Mouse (Mus musculus): ENCODE measurements around the gene Frmpd4. TPM values are rescaled to one million over a fixed set of nuclear protein-coding genes. Genes with fewer than 3 reads are reported as not detected.

Gene Frmpd4
- polyA plus RNA-seq, 1 experiment from 2014 or later, result 0.05 TPM

DNA sequence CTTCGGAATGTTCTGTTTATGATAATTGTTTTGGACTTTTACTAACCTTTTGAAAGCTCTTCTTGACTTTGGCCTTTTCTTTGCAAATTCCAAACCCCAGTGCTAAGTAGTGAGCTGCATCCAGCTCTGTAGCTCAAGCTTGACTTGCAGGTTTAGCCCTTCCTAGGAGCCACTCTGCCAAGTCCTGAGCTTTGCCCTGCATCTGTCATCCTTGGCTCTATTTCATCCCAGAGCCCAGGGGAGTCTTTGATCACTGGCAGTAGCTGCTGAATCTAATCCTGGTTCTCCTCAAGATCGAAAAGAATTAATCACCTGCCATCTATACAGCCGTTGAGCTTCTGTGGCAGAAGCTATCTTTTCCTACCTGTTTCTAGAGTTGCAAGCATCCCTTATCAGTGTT is 251.9 kb downstream of the Frmpd4 start:
- H3K27ac ChIP-seq, result no peak overlapping the region
- 79% methylated on average over 3 of the region's 3 CpGs for WGBS
- H3K27me3 ChIP-seq (ENCODE audit: low read depth, poor library complexity, severe bottlenecking), result peaks cover 88% of the 10 kb centered on the region
- DNase-seq (ENCODE audit: low spot score), result no peak
- no peaks in the 10 kb centered on the region for H3K4me1 ChIP-seq
- H3K4me3 ChIP-seq, result no peak overlapping the region
- H3K36me3 ChIP-seq, result no peaks in the 10 kb centered on the region
- H3K9me3 ChIP-seq (replicated peaks), result no peaks in the 10 kb centered on the region

DNA sequence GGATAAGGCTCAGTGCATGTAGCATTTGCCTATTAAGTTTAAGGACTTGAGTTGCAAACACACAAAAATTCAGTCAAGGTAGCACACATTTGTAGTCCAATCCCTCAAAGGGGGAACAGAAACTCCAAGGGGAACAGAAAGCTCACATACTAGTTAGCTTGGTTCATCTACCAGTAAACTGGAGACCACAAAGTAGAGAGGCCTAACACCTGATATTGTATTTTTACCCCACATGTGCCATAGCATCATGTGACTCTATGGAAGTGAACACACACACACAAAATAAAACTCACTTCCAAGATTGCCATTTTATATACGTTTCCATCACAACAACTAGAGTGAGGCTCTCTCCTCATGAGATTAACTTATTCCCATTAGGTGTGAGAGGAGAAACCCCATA is 264.9 kb downstream of the Frmpd4 start:
- Histone ChIP-seq H3K9me3 (replicated peaks) (no peaks in the 10 kb centered on the region), H3K27me3 (ENCODE audit: low read depth, poor library complexity, severe bottlenecking) (peaks cover 93% of the 10 kb centered on the region), H3K4me3 (no peak overlapping the region), H3K36me3 (no peaks in the 10 kb centered on the region), H3K27ac (no peak overlapping the region), H3K4me1 (no peaks in the 10 kb centered on the region)
- 89% methylated on average over 1 of the region's 1 CpGs for WGBS
- no peak for DNase-seq (ENCODE audit: low spot score)

- 9% methylated on average over 1 of the region's 1 CpGs for WGBS
- H3K27me3 ChIP-seq (ENCODE audit: low read depth, poor library complexity, severe bottlenecking), result peaks cover 93% of the 10 kb centered on the region
- no peak for DNase-seq (ENCODE audit: low spot score)
Observed at GRCm38 (mm10) chrX:168310143-168310542, 266.9 kb downstream of the Frmpd4 start.

GRCm38 (mm10) chrX:168292506-168292905 is 284.5 kb downstream of the Frmpd4 start:
- Histone ChIP-seq H3K27me3 (ENCODE audit: low read depth, poor library complexity, severe bottlenecking) (peaks cover 94% of the 10 kb centered on the region), H3K4me1 (no peaks in the 10 kb centered on the region), H3K36me3 (no peaks in the 10 kb centered on the region), H3K4me3 (no peak overlapping the region), H3K9me3 (replicated peaks) (no peaks in the 10 kb centered on the region), H3K27ac (no peak overlapping the region)
- 94% methylated on average over 3 of the region's 3 CpGs for WGBS
- no peak for DNase-seq (ENCODE audit: low spot score)

More at GRCm38 (mm10) chrX:168310143-168310542, 266.9 kb downstream of the Frmpd4 start:
- no peak overlapping the region for H3K27ac ChIP-seq
- no peak overlapping the region for H3K4me3 ChIP-seq
- H3K9me3 ChIP-seq (replicated peaks), result no peaks in the 10 kb centered on the region
- H3K36me3 ChIP-seq, result no peaks in the 10 kb centered on the region
- H3K4me1 ChIP-seq, result no peaks in the 10 kb centered on the region

DNA sequence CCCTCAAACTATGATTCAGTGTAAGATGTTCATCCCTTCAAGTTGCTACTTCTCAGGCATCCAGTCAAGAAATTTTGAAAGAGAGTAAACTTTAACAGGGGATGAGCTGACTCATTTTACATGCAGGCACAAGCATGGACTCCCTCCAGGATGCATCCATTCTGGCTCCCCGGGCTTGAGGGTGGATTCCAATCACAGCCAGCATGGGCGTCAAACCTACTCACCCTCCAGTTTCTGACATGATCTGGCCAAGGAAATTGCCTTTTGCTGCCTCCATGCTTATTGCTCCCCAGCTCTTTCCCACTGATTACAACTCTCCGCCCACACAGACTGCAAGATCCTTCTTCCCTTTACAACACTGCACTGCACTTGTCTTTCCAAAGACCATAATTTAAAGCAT is 370.0 kb downstream of the Frmpd4 start:
- H3K27ac ChIP-seq, result no peak overlapping the region
- H3K36me3 ChIP-seq, result no peaks in the 10 kb centered on the region
- H3K4me3 ChIP-seq, result no peak overlapping the region
- 80% methylated on average over 3 of the region's 3 CpGs for WGBS
- no peak for DNase-seq (ENCODE audit: low spot score)
- H3K4me1 ChIP-seq, result no peaks in the 10 kb centered on the region
- H3K9me3 ChIP-seq (replicated peaks), result no peaks in the 10 kb centered on the region
- peaks cover 93% of the 10 kb centered on the region for H3K27me3 ChIP-seq (ENCODE audit: low read depth, poor library complexity, severe bottlenecking)

DNA sequence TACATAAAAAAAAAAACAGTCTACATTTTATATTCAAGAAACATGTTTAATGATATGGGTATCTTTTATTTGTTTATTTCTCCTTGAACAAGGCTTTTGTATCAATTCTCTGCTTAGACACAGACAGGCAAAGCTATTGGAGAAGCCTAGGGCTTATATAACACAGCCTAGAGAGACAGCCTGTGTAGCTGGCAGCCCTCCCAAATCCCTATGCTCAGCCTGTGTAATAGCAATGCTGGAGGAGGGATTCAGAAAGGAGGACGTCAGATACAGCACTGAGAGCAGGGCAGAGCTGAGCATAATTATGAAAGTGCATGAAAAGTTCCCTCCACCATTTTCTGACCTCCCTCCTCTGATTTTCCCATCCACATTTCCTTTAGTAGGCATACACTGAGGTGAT is 385.1 kb downstream of the Frmpd4 start:
- no peak overlapping the region for H3K27ac ChIP-seq
- H3K4me1 ChIP-seq, result no peaks in the 10 kb centered on the region
- DNase-seq (ENCODE audit: low spot score), result no peak
- 62% methylated on average over 1 of the region's 1 CpGs for WGBS
- no peaks in the 10 kb centered on the region for H3K36me3 ChIP-seq
- no peak overlapping the region for H3K4me3 ChIP-seq
- no peaks in the 10 kb centered on the region for H3K9me3 ChIP-seq (replicated peaks)
- H3K27me3 ChIP-seq (ENCODE audit: low read depth, poor library complexity, severe bottlenecking), result peaks cover 75% of the 10 kb centered on the region

DNA sequence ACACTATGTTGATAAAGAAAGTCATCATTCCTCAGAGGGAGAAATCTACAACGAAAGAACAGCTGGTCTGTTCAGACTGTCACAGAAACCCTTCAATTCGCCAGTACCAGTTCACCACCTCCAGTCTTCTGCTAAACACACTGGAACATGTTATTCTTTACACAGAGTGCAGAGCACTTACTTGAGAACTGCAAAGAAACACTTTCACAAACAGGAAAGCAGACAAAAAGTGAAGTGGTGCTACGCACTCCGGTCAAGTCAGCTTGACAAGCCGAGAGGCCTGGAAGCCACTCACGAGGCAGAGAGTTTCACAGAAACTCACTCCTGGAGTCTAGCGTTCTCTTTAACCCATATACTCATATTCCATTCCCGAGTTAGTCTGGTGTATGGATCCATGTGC is 387.5 kb downstream of the Frmpd4 start:
- H3K9me3 ChIP-seq (replicated peaks), result no peaks in the 10 kb centered on the region
- H3K36me3 ChIP-seq, result no peaks in the 10 kb centered on the region
- no peaks in the 10 kb centered on the region for H3K4me1 ChIP-seq
- no peak for DNase-seq (ENCODE audit: low spot score)
- peaks cover 82% of the 10 kb centered on the region for H3K27me3 ChIP-seq (ENCODE audit: low read depth, poor library complexity, severe bottlenecking)
- WGBS, result 86% methylated on average over 8 of the region's 8 CpGs
- no peak overlapping the region for H3K27ac ChIP-seq
- H3K4me3 ChIP-seq, result no peak overlapping the region

DNA sequence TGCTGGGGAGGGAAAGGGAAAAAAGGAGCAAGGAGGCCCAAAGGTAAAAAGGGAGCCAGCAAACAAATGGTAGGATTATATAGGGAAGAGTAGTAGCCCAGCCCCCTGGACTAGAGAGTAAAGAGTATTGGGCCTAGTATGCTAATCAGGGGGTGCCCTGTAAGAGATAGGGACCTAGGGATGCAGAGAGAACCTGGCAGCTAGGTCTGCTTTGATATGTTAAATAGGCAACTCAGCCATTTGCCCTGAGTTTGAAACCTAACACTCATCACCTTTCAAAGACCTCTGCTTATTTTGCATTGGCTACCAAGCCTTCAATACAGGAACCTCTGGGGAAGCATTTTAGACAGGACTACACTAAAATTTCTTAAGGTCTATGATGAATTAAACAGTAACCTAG is 414.0 kb downstream of the Frmpd4 start:
- no peak overlapping the region for H3K4me3 ChIP-seq
- H3K9me3 ChIP-seq (replicated peaks), result no peaks in the 10 kb centered on the region
- no peak overlapping the region for H3K27ac ChIP-seq
- peaks cover 96% of the 10 kb centered on the region for H3K27me3 ChIP-seq (ENCODE audit: low read depth, poor library complexity, severe bottlenecking)
- no peaks in the 10 kb centered on the region for H3K4me1 ChIP-seq
- DNase-seq (ENCODE audit: low spot score), result no peak
- H3K36me3 ChIP-seq, result no peaks in the 10 kb centered on the region

GRCm38 (mm10) chrX:168158866-168159265 is 418.2 kb downstream of the Frmpd4 start:
- WGBS, result 82% methylated on average over 3 of the region's 3 CpGs
- peaks cover 88% of the 10 kb centered on the region for H3K27me3 ChIP-seq (ENCODE audit: low read depth, poor library complexity, severe bottlenecking)

GRCm38 (mm10) chrX:168141051-168141450 is 436.0 kb downstream of the Frmpd4 start:
- H3K27me3 ChIP-seq (ENCODE audit: low read depth, poor library complexity, severe bottlenecking), result peaks cover 98% of the 10 kb centered on the region
- no peak for DNase-seq (ENCODE audit: low spot score)
- H3K4me3 ChIP-seq, result no peak overlapping the region
- H3K9me3 ChIP-seq (replicated peaks), result no peaks in the 10 kb centered on the region
- no peak overlapping the region for H3K27ac ChIP-seq
- no peaks in the 10 kb centered on the region for H3K4me1 ChIP-seq
- no peaks in the 10 kb centered on the region for H3K36me3 ChIP-seq

More at GRCm38 (mm10) chrX:168158866-168159265, 418.2 kb downstream of the Frmpd4 start:
- no peak overlapping the region for H3K4me3 ChIP-seq
- no peak for DNase-seq (ENCODE audit: low spot score)
- H3K27ac ChIP-seq, result no peak overlapping the region
- no peaks in the 10 kb centered on the region for H3K9me3 ChIP-seq (replicated peaks)
- no peaks in the 10 kb centered on the region for H3K36me3 ChIP-seq
- no peaks in the 10 kb centered on the region for H3K4me1 ChIP-seq

GRCm38 (mm10) chrX:168124043-168124442 is 453.0 kb downstream of the Frmpd4 start:
- no peak for DNase-seq (ENCODE audit: low spot score)
- Histone ChIP-seq H3K4me1 (no peaks in the 10 kb centered on the region), H3K36me3 (no peaks in the 10 kb centered on the region), H3K9me3 (replicated peaks) (no peaks in the 10 kb centered on the region), H3K27ac (no peak overlapping the region), H3K4me3 (peak overlapping the region; percentile 52), H3K27me3 (ENCODE audit: low read depth, poor library complexity, severe bottlenecking) (peaks cover 97% of the 10 kb centered on the region)
- 15% methylated on average over 8 of the region's 8 CpGs for WGBS

DNA sequence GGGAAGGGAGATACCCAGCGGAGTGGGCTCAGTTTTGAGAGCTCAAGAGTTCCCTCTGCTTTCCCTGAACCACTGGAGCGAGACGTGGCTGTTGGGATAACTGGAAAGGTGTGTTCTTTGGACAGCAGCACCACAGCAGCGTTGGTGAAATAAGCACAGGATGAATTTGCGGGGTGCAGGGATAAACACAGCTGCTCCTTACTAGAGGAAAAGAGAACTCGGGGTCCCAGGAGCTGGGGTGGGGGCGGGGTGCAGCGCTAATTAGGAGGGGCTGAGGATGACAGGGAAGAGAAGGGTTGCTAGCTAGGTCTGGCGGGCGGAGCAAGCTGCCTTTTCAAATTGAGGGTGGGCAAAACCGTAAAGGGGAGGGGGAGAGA is 453.5 kb downstream of the Frmpd4 start:
- Histone ChIP-seq H3K27ac (no peak overlapping the region), H3K9me3 (replicated peaks) (no peaks in the 10 kb centered on the region), H3K4me3 (peak overlapping the region; percentile 52), H3K4me1 (no peaks in the 10 kb centered on the region), H3K36me3 (no peaks in the 10 kb centered on the region), H3K27me3 (ENCODE audit: low read depth, poor library complexity, severe bottlenecking) (peaks cover 99% of the 10 kb centered on the region)
- WGBS, result 6% methylated on average over 11 of the region's 11 CpGs
- DNase-seq (ENCODE audit: low spot score), result peak; percentile 36

DNA sequence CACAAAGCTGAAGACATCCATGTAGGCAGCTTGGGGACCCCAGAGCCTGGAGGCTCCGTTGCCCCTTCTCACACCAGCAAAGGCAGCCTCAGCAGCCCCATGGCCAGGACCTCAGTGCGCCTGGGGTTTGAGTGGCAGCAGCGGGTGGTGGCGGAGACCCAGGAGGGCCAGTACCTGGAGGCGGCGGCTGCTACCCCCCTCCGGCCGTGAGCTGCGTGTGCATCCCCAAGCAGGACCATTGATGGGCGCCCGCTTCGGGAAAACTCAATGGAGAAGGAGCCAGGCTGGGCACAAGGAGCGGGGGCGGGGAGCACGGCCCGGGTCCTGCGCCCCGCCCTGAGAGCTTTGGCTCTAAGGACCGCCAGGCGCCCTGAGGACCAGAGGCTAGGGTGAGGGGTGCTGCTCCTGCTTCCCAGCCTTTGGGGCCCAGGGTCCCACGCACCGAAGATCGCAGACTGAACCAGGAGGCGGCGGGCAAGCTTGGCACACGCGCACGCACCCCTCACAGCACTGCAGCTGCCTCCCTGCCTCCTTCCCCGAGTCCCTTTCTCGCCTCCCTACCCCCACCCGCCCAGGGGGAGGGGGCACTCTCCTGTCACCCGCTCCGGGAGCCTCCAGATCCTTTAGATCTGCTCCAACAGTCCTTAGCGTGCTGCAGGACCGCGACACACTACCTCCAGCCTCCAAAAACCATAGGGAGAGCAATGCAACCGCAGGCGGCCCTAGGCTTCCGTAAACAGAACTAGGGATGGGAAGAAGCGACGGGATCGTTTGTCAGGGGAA is 454.0 kb downstream of the Frmpd4 start:
- peak; percentile 34 for DNase-seq (ENCODE audit: low spot score)
- Histone ChIP-seq H3K36me3 (no peaks in the 10 kb centered on the region), H3K27me3 (ENCODE audit: low read depth, poor library complexity, severe bottlenecking) (peaks cover 99% of the 10 kb centered on the region), H3K4me3 (peak overlapping the region; percentile 52), H3K9me3 (replicated peaks) (no peaks in the 10 kb centered on the region), H3K27ac (no peak overlapping the region), H3K4me1 (no peaks in the 10 kb centered on the region)
- WGBS, result 9% methylated on average over 28 of the region's 42 CpGs

- no peak overlapping the region for H3K4me3 ChIP-seq
- H3K9me3 ChIP-seq (replicated peaks), result no peaks in the 10 kb centered on the region
- no peak for DNase-seq (ENCODE audit: low spot score)
- H3K27me3 ChIP-seq (ENCODE audit: low read depth, poor library complexity, severe bottlenecking), result peaks cover 77% of the 10 kb centered on the region
- no peaks in the 10 kb centered on the region for H3K36me3 ChIP-seq
- no peaks in the 10 kb centered on the region for H3K4me1 ChIP-seq
- H3K27ac ChIP-seq, result no peak overlapping the region
Observed at GRCm38 (mm10) chrX:168041589-168041988, 535.4 kb downstream of the Frmpd4 start.

Measured in limb, embryonic 10.5 days (tissue).